Mouse (Mus musculus): Measurements from ENCODE around the gene Sirt2.

Gene Sirt2

GRCm38 (mm10) chr7:28766173-28766879 lies at the start of gene Sirt2:
Gene Sirt2, plus strand, starts transcription at chr7:28766735.
- DNase-seq (ENCODE audit: low read depth, low spot score), result peak; percentile 98

GRCm38 (mm10) chr7:28717726-28718125 lies 48.8 kb upstream of the Sirt2 start:
- DNase-seq (ENCODE audit: low read depth, low spot score), result no peak

GRCm38 (mm10) chr7:28719159-28719558 lies 47.4 kb upstream of the Sirt2 start:
- DNase-seq (ENCODE audit: low read depth, low spot score), result peak; percentile 72

- peak; percentile 62 for DNase-seq (ENCODE audit: low read depth, low spot score)
Observed at GRCm38 (mm10) chr7:28719650-28720049, 46.9 kb upstream of the Sirt2 start.

GRCm38 (mm10) chr7:28720753-28721537 lies 45.6 kb upstream of the Sirt2 start:
- DNase-seq (ENCODE audit: low read depth, low spot score), result no peak

GRCm38 (mm10) chr7:28722079-28722478 lies 44.5 kb upstream of the Sirt2 start:
- no peak for DNase-seq (ENCODE audit: low read depth, low spot score)

- peak; percentile 57 for DNase-seq (ENCODE audit: low read depth, low spot score)
Observed at GRCm38 (mm10) chr7:28724613-28725012, 41.9 kb upstream of the Sirt2 start.

- peak; percentile 76 for DNase-seq (ENCODE audit: low read depth, low spot score)
Observed at GRCm38 (mm10) chr7:28726600-28726999, 39.9 kb upstream of the Sirt2 start.

GRCm38 (mm10) chr7:28727649-28728340 lies 38.7 kb upstream of the Sirt2 start:
- no peak for DNase-seq (ENCODE audit: low read depth, low spot score)

GRCm38 (mm10) chr7:28732341-28733142 lies 34.0 kb upstream of the Sirt2 start:
- DNase-seq (ENCODE audit: low read depth, low spot score), result peak; percentile 96

GRCm38 (mm10) chr7:28733211-28733610 lies 33.3 kb upstream of the Sirt2 start:
- no peak for DNase-seq (ENCODE audit: low read depth, low spot score)

- peak; percentile 92 for DNase-seq (ENCODE audit: low read depth, low spot score)
Observed at GRCm38 (mm10) chr7:28735701-28736100, 30.8 kb upstream of the Sirt2 start.

- DNase-seq (ENCODE audit: low read depth, low spot score), result peak; percentile 60
Observed at GRCm38 (mm10) chr7:28739829-28740228, 26.7 kb upstream of the Sirt2 start.

- peak; percentile 43 for DNase-seq (ENCODE audit: low read depth, low spot score)
Observed at GRCm38 (mm10) chr7:28740949-28741348, 25.6 kb upstream of the Sirt2 start.

- DNase-seq (ENCODE audit: low read depth, low spot score), result no peak
Observed at GRCm38 (mm10) chr7:28741368-28741708, 25.2 kb upstream of the Sirt2 start.

GRCm38 (mm10) chr7:28741709-28742438 lies 24.7 kb upstream of the Sirt2 start, which contains the start of the genes Mrps12 and Sars2:
Gene Mrps12, minus strand, starts transcription at chr7:28741820.
Gene Sars2, plus strand, starts transcription at chr7:28741992.
- DNase-seq (ENCODE audit: low read depth, low spot score), result peak; percentile 99

- DNase-seq (ENCODE audit: low read depth, low spot score), result no peak
Observed at GRCm38 (mm10) chr7:28749935-28750334, 16.6 kb upstream of the Sirt2 start.

- no peak for DNase-seq (ENCODE audit: low read depth, low spot score)
Observed at GRCm38 (mm10) chr7:28756079-28756478, 10.5 kb upstream of the Sirt2 start, which contains the start of gene Ccer2. Gene Ccer2, plus strand, starts transcription at chr7:28756174.

GRCm38 (mm10) chr7:28758623-28759022 lies 7.9 kb upstream of the Sirt2 start:
- DNase-seq (ENCODE audit: low read depth, low spot score), result no peak

GRCm38 (mm10) chr7:28761907-28762306 lies 4.6 kb upstream of the Sirt2 start:
- DNase-seq (ENCODE audit: low read depth, low spot score), result no peak

- DNase-seq (ENCODE audit: low read depth, low spot score), result no peak
Observed at GRCm38 (mm10) chr7:28765211-28765610, 1.3 kb upstream of the Sirt2 start.
